Mouse (Mus musculus) lung, embryonic 14.5 days (tissue): ENCODE measurements at regions not wholly inside any gene's neighbourhood (a gene's known extent, or its start where the extent isn't known, plus 50 kb on each side); places are given as distances from the start of the nearest gene placed in this dataset.

ENCODE experiments used
- ATAC-seq: fragments of 200-750 bp; cut with Nextera tagmentation; 2 replicates; pipeline ENCODE4 v1.8.0; 2017; ENCODE audit warnings: mild to moderate bottlenecking, moderate TSS enrichment, moderate library complexity; ENCODE audit not compliant: insufficient read depth
- DNase-seq: peaks from one replicate; pipeline ENCODE4 v3.0.0-alpha.2; 2015
- H3K27ac ChIP-seq: fragments of 300-500 bp; sonication (generic); 2 replicates; pipeline ENCODE4 v1.5.1; 2014; ENCODE audit warnings: low read depth, mild to moderate bottlenecking, moderate library complexity
- H3K27me3 ChIP-seq: fragments of 300-500 bp; sonication (generic); 2 replicates; pipeline ENCODE4 v1.6.1; 2014; ENCODE audit warnings: low read length, control low read depth; ENCODE audit not compliant: insufficient read depth
- H3K36me3 ChIP-seq: fragments of 300-500 bp; sonication (generic); 2 replicates; pipeline ENCODE4 v1.6.1; 2014; ENCODE audit warnings: control low read depth; ENCODE audit not compliant: insufficient read depth
- H3K4me1 ChIP-seq: fragments of 300-500 bp; sonication (generic); 2 replicates; pipeline ENCODE4 v1.6.1; 2014; ENCODE audit warnings: antibody characterized with exemption, control low read depth; ENCODE audit not compliant: insufficient read depth
- H3K4me2 ChIP-seq: fragments of 300-500 bp; sonication (generic); 2 replicates; pipeline ENCODE4 v1.6.1; 2014; ENCODE audit warnings: mild to moderate bottlenecking
- H3K4me3 ChIP-seq: fragments of 300-500 bp; sonication (generic); 2 replicates; pipeline ENCODE4 v1.5.1; 2014; ENCODE audit warnings: low read depth, low read length
- H3K9ac ChIP-seq: fragments of 300-500 bp; sonication (generic); 2 replicates; pipeline ENCODE4 v1.6.1; 2014
- H3K9me3 ChIP-seq: fragments of 300-500 bp; sonication (generic); 2 replicates; pipeline ENCODE4 v1.6.1; 2016; ENCODE audit warnings: low read depth, low read length, control low read depth
- CTCF ChIP-seq: IDR thresholded peaks from 2 replicates; pipeline ENCODE4 v1.5.1; 2016; ENCODE audit warnings: antibody characterized with exemption, low read depth
- WGBS: fragments of 180-500 bp; shearing (Covaris S2); extraction: QIAGEN DNeasy Blood & Tissue Kit; methylation state at CpG from one replicate; pipeline ENCODE4 v1.1.7; 2014; 5-methylcytosine and 5-hydroxymethylcytosine counted together

GRCm38 (mm10) chr9:74425594-74425993 is 315.4 kb downstream of the Wdr72 start:
- no peak overlapping the region for H3K27ac ChIP-seq
- no peaks in the 10 kb centered on the region for H3K4me1 ChIP-seq
- no peak overlapping the region for H3K4me3 ChIP-seq
- no peaks in the 10 kb centered on the region for H3K9me3 ChIP-seq
- no peak for ATAC-seq
- 89% methylated on average over 2 of the region's 2 CpGs for WGBS
- no peak for DNase-seq
- H3K36me3 ChIP-seq, result no peaks in the 10 kb centered on the region
- H3K4me2 ChIP-seq, result no peak overlapping the region
- TF ChIP-seq CTCF, result no peak
- H3K27me3 ChIP-seq, result no peaks in the 10 kb centered on the region
- H3K9ac ChIP-seq, result no peak overlapping the region

- peak; percentile 51 for DNase-seq
- no peak for ATAC-seq
- no peak for TF ChIP-seq CTCF
Measured at GRCm38 (mm10) chr9:74449981-74450380, 339.8 kb downstream of the Wdr72 start.

DNA sequence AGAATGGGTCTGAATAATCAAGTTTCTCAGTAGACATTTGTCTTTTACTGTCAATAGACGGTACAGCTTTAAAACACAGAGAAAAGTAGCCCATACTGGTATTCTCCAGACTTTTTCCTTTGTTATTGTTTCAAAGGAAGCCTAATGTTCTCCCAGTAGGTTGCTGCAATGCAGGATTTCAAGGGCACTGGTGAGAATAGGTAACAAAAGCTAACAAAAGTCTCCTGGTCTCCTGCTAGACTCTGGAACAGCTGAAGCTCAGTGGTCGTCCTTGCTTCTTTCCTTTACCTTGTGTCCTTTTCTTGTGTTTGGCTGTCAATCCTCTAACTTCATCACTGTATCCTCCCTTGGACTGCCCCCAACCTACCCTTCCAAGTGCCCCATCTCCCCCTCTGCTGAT is 350.9 kb downstream of the Wdr72 start:
- H3K4me2 ChIP-seq, result no peak overlapping the region
- H3K27me3 ChIP-seq, result no peaks in the 10 kb centered on the region
- WGBS, result 52% methylated on average over 2 of the region's 2 CpGs
- DNase-seq, result no peak
- H3K4me1 ChIP-seq, result no peaks in the 10 kb centered on the region
- H3K36me3 ChIP-seq, result no peaks in the 10 kb centered on the region
- H3K4me3 ChIP-seq, result no peak overlapping the region
- H3K9ac ChIP-seq, result no peak overlapping the region
- no peak for ATAC-seq
- no peaks in the 10 kb centered on the region for H3K9me3 ChIP-seq
- no peak overlapping the region for H3K27ac ChIP-seq
- no peak for TF ChIP-seq CTCF

More at GRCm38 (mm10) chr9:74449981-74450380, 339.8 kb downstream of the Wdr72 start:
- no peak overlapping the region for H3K4me3 ChIP-seq
- H3K4me2 ChIP-seq, result no peak overlapping the region
- no peak overlapping the region for H3K27ac ChIP-seq
- no peaks in the 10 kb centered on the region for H3K4me1 ChIP-seq
- H3K9ac ChIP-seq, result no peak overlapping the region
- no peaks in the 10 kb centered on the region for H3K36me3 ChIP-seq
- H3K9me3 ChIP-seq, result no peaks in the 10 kb centered on the region
- no peaks in the 10 kb centered on the region for H3K27me3 ChIP-seq
- 58% methylated on average over 5 of the region's 5 CpGs for WGBS

DNA sequence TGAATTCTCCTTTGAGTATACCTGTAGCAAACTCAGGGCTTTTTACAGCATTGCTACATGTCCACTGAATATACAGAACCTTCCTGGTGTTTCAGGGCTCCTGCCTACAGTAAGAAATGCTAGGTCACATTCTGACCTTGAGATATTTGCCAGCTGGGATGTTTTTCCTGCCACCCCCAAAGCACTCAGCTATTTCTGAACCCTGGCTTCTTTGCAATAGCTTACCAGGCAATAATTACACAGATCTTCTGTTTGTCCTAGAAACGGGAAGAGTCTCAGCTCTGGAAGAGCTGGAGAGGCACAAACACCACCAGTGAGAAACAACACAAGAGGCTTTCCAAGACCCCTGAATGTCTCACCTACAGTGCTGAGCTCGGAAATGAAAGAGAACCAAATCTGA is 366.7 kb downstream of the Wdr72 start:
- no peak for ATAC-seq
- WGBS, result 15% methylated on average over 2 of the region's 2 CpGs
- no peak for TF ChIP-seq CTCF

GRCm38 (mm10) chr9:74479273-74479672 is 369.1 kb downstream of the Wdr72 start:
- no peak for TF ChIP-seq CTCF
- no peaks in the 10 kb centered on the region for H3K9me3 ChIP-seq
- ATAC-seq, result no peak
- no peaks in the 10 kb centered on the region for H3K4me1 ChIP-seq
- H3K27me3 ChIP-seq, result no peaks in the 10 kb centered on the region
- WGBS, result 49% methylated on average over 8 of the region's 8 CpGs
- no peak overlapping the region for H3K9ac ChIP-seq
- H3K4me3 ChIP-seq, result no peak overlapping the region
- DNase-seq, result no peak
- H3K4me2 ChIP-seq, result no peak overlapping the region
- H3K27ac ChIP-seq, result no peak overlapping the region
- no peaks in the 10 kb centered on the region for H3K36me3 ChIP-seq

More for the DNA sequence above, 366.7 kb downstream of the Wdr72 start:
- no peaks in the 10 kb centered on the region for H3K27me3 ChIP-seq
- no peaks in the 10 kb centered on the region for H3K4me1 ChIP-seq
- H3K4me2 ChIP-seq, result no peak overlapping the region
- no peaks in the 10 kb centered on the region for H3K9me3 ChIP-seq
- no peak overlapping the region for H3K9ac ChIP-seq
- H3K27ac ChIP-seq, result no peak overlapping the region
- DNase-seq, result peak; percentile 47
- no peaks in the 10 kb centered on the region for H3K36me3 ChIP-seq
- H3K4me3 ChIP-seq, result no peak overlapping the region

GRCm38 (mm10) chr9:74513887-74514286 is 347.8 kb upstream of the Onecut1 start:
- no peaks in the 10 kb centered on the region for H3K9me3 ChIP-seq
- no peak overlapping the region for H3K4me2 ChIP-seq
- H3K9ac ChIP-seq, result no peak overlapping the region
- TF ChIP-seq CTCF, result no peak
- no peak overlapping the region for H3K4me3 ChIP-seq
- 71% methylated on average over 2 of the region's 2 CpGs for WGBS
- H3K27ac ChIP-seq, result no peak overlapping the region
- no peaks in the 10 kb centered on the region for H3K27me3 ChIP-seq
- no peak for DNase-seq
- no peaks in the 10 kb centered on the region for H3K4me1 ChIP-seq
- no peaks in the 10 kb centered on the region for H3K36me3 ChIP-seq
- no peak for ATAC-seq

DNA sequence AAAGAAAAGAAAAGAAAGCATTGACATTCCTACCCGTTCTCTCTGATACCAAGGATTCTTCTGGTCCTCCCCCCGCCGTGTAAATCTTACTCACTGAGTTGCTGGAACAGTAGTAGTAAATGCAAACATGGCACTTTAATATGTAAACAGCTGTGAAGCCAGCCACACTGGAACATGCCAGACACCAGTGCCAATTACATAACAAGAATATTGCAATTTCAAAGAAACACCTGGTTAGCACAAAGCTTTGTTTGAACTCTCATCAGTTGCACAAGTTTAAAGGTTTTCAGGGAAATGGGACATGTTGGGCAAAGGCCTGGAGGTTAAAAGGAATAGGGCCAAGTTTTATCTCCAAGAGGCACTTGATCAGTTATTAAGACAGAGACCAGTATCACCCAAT is 333.2 kb upstream of the Onecut1 start:
- Histone ChIP-seq H3K4me1 (no peaks in the 10 kb centered on the region), H3K27me3 (no peaks in the 10 kb centered on the region), H3K4me2 (no peak overlapping the region), H3K27ac (no peak overlapping the region), H3K9ac (no peak overlapping the region), H3K4me3 (no peak overlapping the region), H3K9me3 (no peaks in the 10 kb centered on the region), H3K36me3 (no peaks in the 10 kb centered on the region)
- no peak for ATAC-seq
- WGBS, result 82% methylated on average over 3 of the region's 3 CpGs
- no peak for TF ChIP-seq CTCF
- DNase-seq, result no peak

DNA sequence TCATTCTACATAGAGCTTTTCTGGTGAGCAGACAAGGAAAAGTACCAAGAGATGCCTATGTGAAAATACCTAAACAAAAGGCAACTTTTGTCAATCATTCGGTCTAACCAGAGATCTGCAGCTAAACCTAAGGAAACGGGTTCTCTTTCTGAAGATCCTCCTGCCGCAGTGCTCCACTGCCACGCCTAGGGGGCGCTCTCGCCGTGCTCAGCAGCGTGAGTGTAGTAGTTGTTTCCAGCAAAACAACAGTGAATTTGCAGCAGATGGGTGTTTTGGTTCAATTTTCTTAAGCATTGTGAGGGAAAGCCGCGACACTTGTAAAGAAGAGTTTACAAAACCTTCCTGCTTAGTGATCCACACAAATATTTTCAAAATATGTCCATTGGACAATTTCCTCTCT is 331.4 kb upstream of the Onecut1 start:
- Histone ChIP-seq H3K9me3 (no peaks in the 10 kb centered on the region), H3K27ac (no peak overlapping the region), H3K36me3 (no peaks in the 10 kb centered on the region), H3K27me3 (no peaks in the 10 kb centered on the region), H3K9ac (no peak overlapping the region), H3K4me3 (no peak overlapping the region), H3K4me1 (no peaks in the 10 kb centered on the region), H3K4me2 (no peak overlapping the region)
- ATAC-seq, result no peak
- 15% methylated on average over 10 of the region's 10 CpGs for WGBS
- peak; percentile 85 for TF ChIP-seq CTCF
- DNase-seq, result peak; percentile 77
